Mouse (Mus musculus): ENCODE measurements around the gene Tex45. TPM values are rescaled to one million over a fixed set of nuclear protein-coding genes. Genes with fewer than 3 reads are reported as not detected.
A peak's percentile ranks its signal among the peaks of the same experiment; 100 is the strongest.

The Tex45 gene
- polyA plus RNA-seq, 1 experiment from 2014 or later: not detected

- Histone ChIP-seq H3K27ac (peak overlapping the region; percentile 83; the same call in 1 of the 2 replicates), H3K27me3 (replicated peaks) (no peaks in the 10 kb centered on the region), H3K4me1 (replicated peaks) (peaks cover 6% of the 10 kb centered on the region; the same call in 1 of the 2 replicates), H3K36me3 (peaks cover 18% of the 10 kb centered on the region), H3K9me3 (no peaks in the 10 kb centered on the region), H3K4me3 (replicated peaks) (peak overlapping the region; percentile 79), H3K4me2 (replicated peaks) (peak overlapping the region; percentile 66), H3K9ac (peak overlapping the region; percentile 95)
- 31% methylated on average over 6 of the region's 6 CpGs for WGBS
- ATAC-seq: peak; percentile 8; the same call in 1 of the 2 replicates
Measured at GRCm38 (mm10) chr8:3493845-3494208, 23.2 kb downstream of the Tex45 start.

GRCm38 (mm10) chr8:3495578-3496427, 25.1 kb downstream of the Tex45 start:
- Histone ChIP-seq H3K9ac (no peak overlapping the region), H3K4me3 (replicated peaks) (no peak overlapping the region), H3K9me3 (no peaks in the 10 kb centered on the region), H3K36me3 (peaks cover 18% of the 10 kb centered on the region), H3K27me3 (replicated peaks) (no peaks in the 10 kb centered on the region), H3K27ac (no peak overlapping the region), H3K4me1 (replicated peaks) (peaks cover 9% of the 10 kb centered on the region; the same call in 1 of the 2 replicates), H3K4me2 (replicated peaks) (no peak overlapping the region)
- 96% methylated on average over 44 of the region's 44 CpGs for WGBS
- ATAC-seq: no peak

GRCm38 (mm10) chr8:3496428-3496748, 25.7 kb downstream of the Tex45 start:
- H3K9me3 ChIP-seq: no peaks in the 10 kb centered on the region
- no peak overlapping the region for H3K27ac ChIP-seq
- H3K4me2 ChIP-seq (replicated peaks): no peak overlapping the region
- peaks cover 18% of the 10 kb centered on the region for H3K36me3 ChIP-seq
- no peak for ATAC-seq
- 90% methylated on average over 15 of the region's 15 CpGs for WGBS
- no peak overlapping the region for H3K4me3 ChIP-seq (replicated peaks)
- H3K27me3 ChIP-seq (replicated peaks): no peaks in the 10 kb centered on the region
- H3K9ac ChIP-seq: no peak overlapping the region
- peaks cover 12% of the 10 kb centered on the region for H3K4me1 ChIP-seq (replicated peaks)

GRCm38 (mm10) chr8:3498583-3498982, 27.9 kb downstream of the Tex45 start:
- Histone ChIP-seq H3K4me1 (replicated peaks) (peaks cover 12% of the 10 kb centered on the region), H3K9me3 (no peaks in the 10 kb centered on the region), H3K27ac (no peak overlapping the region), H3K4me2 (replicated peaks) (no peak overlapping the region), H3K9ac (no peak overlapping the region), H3K4me3 (replicated peaks) (no peak overlapping the region), H3K36me3 (peaks cover 18% of the 10 kb centered on the region), H3K27me3 (replicated peaks) (no peaks in the 10 kb centered on the region)
- WGBS: 87% methylated on average over 3 of the region's 3 CpGs
- no peak for ATAC-seq

GRCm38 (mm10) chr8:3499751-3500150, 29.1 kb downstream of the Tex45 start:
- H3K4me1 ChIP-seq (replicated peaks): peaks cover 6% of the 10 kb centered on the region
- H3K4me2 ChIP-seq (replicated peaks): peak overlapping the region; percentile 70
- peak overlapping the region; percentile 86 for H3K4me3 ChIP-seq (replicated peaks)
- H3K36me3 ChIP-seq: peaks cover 17% of the 10 kb centered on the region
- 1% methylated on average over 8 of the region's 8 CpGs for WGBS
- no peaks in the 10 kb centered on the region for H3K9me3 ChIP-seq
- H3K27ac ChIP-seq: peak overlapping the region; percentile 82
- H3K9ac ChIP-seq: peak overlapping the region; percentile 57
- ATAC-seq: peak; percentile 29
- H3K27me3 ChIP-seq (replicated peaks): no peaks in the 10 kb centered on the region

GRCm38 (mm10) chr8:3500235-3501090, 29.8 kb downstream of the Tex45 start, which contains the start of gene Mcoln1:
TSS of gene Mcoln1 (plus strand) at chr8:3500457.
- Histone ChIP-seq H3K27ac (peak within 1 kb of the TSS; percentile 82), H3K36me3 (peaks cover 13% of the 10 kb centered on the region), H3K27me3 (replicated peaks) (no peaks in the 10 kb centered on the region), H3K9ac (peak within 1 kb of the TSS; percentile 74), H3K4me2 (replicated peaks) (peak within 1 kb of the TSS; percentile 70), H3K9me3 (no peaks in the 10 kb centered on the region), H3K4me3 (replicated peaks) (peak within 1 kb of the TSS; percentile 86), H3K4me1 (replicated peaks) (peaks cover 6% of the 10 kb centered on the region)
- WGBS: under 1% methylated on average over 70 of the region's 70 CpGs
- peak; percentile 93 for ATAC-seq

- peaks cover 6% of the 10 kb centered on the region for H3K4me1 ChIP-seq (replicated peaks)
- H3K27me3 ChIP-seq (replicated peaks): no peaks in the 10 kb centered on the region
- H3K4me3 ChIP-seq (replicated peaks): no peak overlapping the region
- no peak for ATAC-seq
- no peak overlapping the region for H3K4me2 ChIP-seq (replicated peaks)
- no peaks in the 10 kb centered on the region for H3K9me3 ChIP-seq
- peaks cover 13% of the 10 kb centered on the region for H3K36me3 ChIP-seq
- no peak overlapping the region for H3K27ac ChIP-seq
- whole genome bisulfite sequencing: 59% methylated on average over 4 of the region's 4 CpGs
- peak overlapping the region; percentile 15 for H3K9ac ChIP-seq
Measured at GRCm38 (mm10) chr8:3502217-3502616, 31.6 kb downstream of the Tex45 start.

- Histone ChIP-seq H3K36me3 (peaks cover 20% of the 10 kb centered on the region), H3K27me3 (replicated peaks) (no peaks in the 10 kb centered on the region), H3K4me1 (replicated peaks) (no peaks in the 10 kb centered on the region), H3K9me3 (no peaks in the 10 kb centered on the region), H3K4me2 (replicated peaks) (no peak overlapping the region), H3K27ac (no peak overlapping the region), H3K9ac (no peak overlapping the region), H3K4me3 (replicated peaks) (no peak overlapping the region)
- WGBS: 87% methylated on average over 6 of the region's 6 CpGs
- ATAC-seq: peak; percentile 83
Measured at GRCm38 (mm10) chr8:3507979-3508754, 37.5 kb downstream of the Tex45 start.

- Histone ChIP-seq H3K4me1 (replicated peaks) (no peaks in the 10 kb centered on the region; the same call in 1 of the 2 replicates), H3K27me3 (replicated peaks) (no peaks in the 10 kb centered on the region), H3K4me3 (replicated peaks) (peak overlapping the region; percentile 61), H3K27ac (no peak overlapping the region), H3K9ac (no peak overlapping the region), H3K36me3 (peaks cover 4% of the 10 kb centered on the region; the same call in 1 of the 2 replicates), H3K9me3 (no peaks in the 10 kb centered on the region), H3K4me2 (replicated peaks) (peak overlapping the region; percentile 89)
- no peak for ATAC-seq
- 32% methylated on average over 13 of the region's 13 CpGs for WGBS
Measured at GRCm38 (mm10) chr8:3514681-3515247, 44.1 kb downstream of the Tex45 start.

GRCm38 (mm10) chr8:3515260-3515671, 44.6 kb downstream of the Tex45 start, which contains the start of gene Pnpla6:
TSS of gene Pnpla6 (plus strand) at chr8:3515384.
- peak within 1 kb of the TSS; percentile 61 for H3K4me3 ChIP-seq (replicated peaks)
- under 1% methylated on average over 25 of the region's 25 CpGs for WGBS
- ATAC-seq: peak; percentile 73

GRCm38 (mm10) chr8:3515771-3516417, 45.2 kb downstream of the Tex45 start:
- under 1% methylated on average over 25 of the region's 25 CpGs for WGBS
- Histone ChIP-seq H3K36me3 (peaks cover 4% of the 10 kb centered on the region; the same call in 1 of the 2 replicates), H3K9me3 (no peaks in the 10 kb centered on the region), H3K4me3 (replicated peaks) (peak overlapping the region; percentile 61), H3K9ac (peak overlapping the region; percentile 55), H3K4me1 (replicated peaks) (no peaks in the 10 kb centered on the region; the same call in 1 of the 2 replicates), H3K27ac (peak overlapping the region; percentile 67), H3K27me3 (replicated peaks) (no peaks in the 10 kb centered on the region), H3K4me2 (replicated peaks) (peak overlapping the region; percentile 89)
- peak; percentile 53 for ATAC-seq

More at GRCm38 (mm10) chr8:3515260-3515671, 44.6 kb downstream of the Tex45 start, which contains the start of gene Pnpla6:
- H3K9ac ChIP-seq: peak within 1 kb of the TSS; percentile 55
- no peaks in the 10 kb centered on the region; the same call in 1 of the 2 replicates for H3K4me1 ChIP-seq (replicated peaks)
- H3K36me3 ChIP-seq: peaks cover 4% of the 10 kb centered on the region; the same call in 1 of the 2 replicates
- H3K9me3 ChIP-seq: no peaks in the 10 kb centered on the region
- H3K4me2 ChIP-seq (replicated peaks): peak within 1 kb of the TSS; percentile 89
- H3K27ac ChIP-seq: peak within 1 kb of the TSS; percentile 67
- H3K27me3 ChIP-seq (replicated peaks): no peaks in the 10 kb centered on the region

Measured in intestine, embryonic 15.5 days (tissue).